Mouse (Mus musculus) lung, postnatal 0 days (tissue): ENCODE results near the gene Psmc2.

Experiments used
- CTCF ChIP-seq: IDR thresholded peaks from 2 replicates; pipeline ENCODE4 v1.5.1; 2016; ENCODE audit warnings: antibody characterized with exemption, mild to moderate bottlenecking
- EP300 ChIP-seq: IDR thresholded peaks from 2 replicates; pipeline ENCODE4 v1.6.1; 2016; ENCODE audit warnings: antibody characterized with exemption, mild to moderate bottlenecking, control low read depth

GRCm38 (mm10) chr5:21792166-21792565, 7.1 kb downstream of the Psmc2 start:
- TF ChIP-seq EP300 (no peak), CTCF (no peak)
